Mouse (Mus musculus): ENCODE measurements at regions not wholly inside any gene's neighbourhood (a gene's known extent, or its start where the extent isn't known, plus 50 kb on each side); places are given as distances from the start of the nearest gene placed in this dataset.

DNA sequence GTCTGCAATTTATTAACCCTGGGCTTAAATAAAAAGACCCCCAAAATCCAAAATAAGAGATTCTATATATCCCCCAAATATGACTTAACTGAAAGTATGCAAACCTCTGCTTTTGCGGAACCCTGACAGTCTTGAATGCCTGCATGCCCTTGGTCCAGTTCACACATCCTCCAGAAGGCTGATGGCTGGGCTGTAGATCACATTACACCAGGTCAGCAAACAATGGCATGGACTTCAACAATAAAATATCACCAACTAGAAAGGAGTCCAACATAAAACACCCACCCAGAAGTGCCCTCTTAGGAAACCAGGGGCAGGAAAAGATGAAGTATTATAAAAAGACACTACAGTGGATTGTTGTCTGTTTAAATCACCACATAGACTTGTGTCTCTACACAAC is 59.5 kb upstream of the App start:
- TF ChIP-seq POLR2A (IDR thresholded peaks at IDR 0.05; ENCODE audit: low read depth, low read length) (no peak), CTCF (IDR thresholded peaks at IDR 0.05; ENCODE audit: borderline replicate concordance, insufficient read depth, low read length) (no peak)

All from embryonic fibroblast, embryonic 13.5 days (primary cell).